Mouse (Mus musculus) lung, adult 18-20 months (tissue): ENCODE data around the gene Bag5.
"Not testable (repeated sequence)": the region's sequence is repeated elsewhere in the genome, so short reads cannot be mapped to it uniquely, and the experiment has no call there.

Experiments used
- DNase-seq, 2 experiments: peaks; one replicate each; pipeline ENCODE4 v3.0.0; 2022; ENCODE audit warnings: mixed read lengths in 2 of 2

The Bag5 gene

GRCm38 (mm10) chr12:111713004-111713651 lies at the start of gene Bag5, which contains the start of gene Apopt1:
Bag5 (minus strand) TSS chr12:111713257.
Apopt1 (plus strand) TSS chr12:111713261.
- peak; percentile 90 to 92 for DNase-seq

GRCm38 (mm10) chr12:111760306-111760908 lies 47.4 kb upstream of the Bag5 start:
- no peak for DNase-seq

GRCm38 (mm10) chr12:111759176-111760061 lies 46.4 kb upstream of the Bag5 start:
- peak; percentile 75 to 88 for DNase-seq

- DNase-seq = peak; percentile 67 to 68
Observed at GRCm38 (mm10) chr12:111758381-111759175, 45.5 kb upstream of the Bag5 start, which contains the start of gene Klc1. Klc1 (plus strand) TSS chr12:111758849.

- no peak for DNase-seq
Observed at GRCm38 (mm10) chr12:111757561-111758325, 44.7 kb upstream of the Bag5 start.

GRCm38 (mm10) chr12:111756698-111757082 lies 43.6 kb upstream of the Bag5 start:
- DNase-seq = no peak

GRCm38 (mm10) chr12:111756082-111756697 lies 43.1 kb upstream of the Bag5 start:
- DNase-seq = no peak

- DNase-seq = no peak
Observed at GRCm38 (mm10) chr12:111755231-111755630, 42.2 kb upstream of the Bag5 start.

- DNase-seq = no peak
Observed at GRCm38 (mm10) chr12:111754710-111755109, 41.7 kb upstream of the Bag5 start.

- DNase-seq = peak; percentile 33 to 44
Observed at GRCm38 (mm10) chr12:111753347-111753746, 40.3 kb upstream of the Bag5 start.

- DNase-seq = no peak
Observed at GRCm38 (mm10) chr12:111752491-111752890, 39.4 kb upstream of the Bag5 start.

- no peak for DNase-seq
Observed at GRCm38 (mm10) chr12:111750739-111751138, 37.7 kb upstream of the Bag5 start.

- DNase-seq = no peak
Observed at GRCm38 (mm10) chr12:111747421-111747820, 34.4 kb upstream of the Bag5 start.

GRCm38 (mm10) chr12:111746091-111746490 lies 33.0 kb upstream of the Bag5 start:
- peak; percentile 81 to 83 for DNase-seq

- DNase-seq = no peak
Observed at GRCm38 (mm10) chr12:111745274-111745673, 32.2 kb upstream of the Bag5 start.

- DNase-seq = peak; percentile 41 to 48
Observed at GRCm38 (mm10) chr12:111743981-111744423, 30.9 kb upstream of the Bag5 start.

- DNase-seq = peak in 1 of 2 experiments; percentile 34
Observed at GRCm38 (mm10) chr12:111743419-111743818, 30.4 kb upstream of the Bag5 start.

- DNase-seq = no peak
Observed at GRCm38 (mm10) chr12:111741338-111741737, 28.3 kb upstream of the Bag5 start.

GRCm38 (mm10) chr12:111738754-111739153 lies 25.7 kb upstream of the Bag5 start:
- peak; percentile 57 to 66 for DNase-seq

GRCm38 (mm10) chr12:111737370-111737769 lies 24.3 kb upstream of the Bag5 start:
- DNase-seq = no peak

- DNase-seq = not testable (repeated sequence)
Observed at GRCm38 (mm10) chr12:111736676-111737075, 23.6 kb upstream of the Bag5 start.
